Mouse (Mus musculus): ENCODE data around the gene Sgsh. TPM values are rescaled to one million over a fixed set of nuclear protein-coding genes. Genes with fewer than 3 reads are reported as not detected.

Gene Sgsh
- total RNA-seq (2023) = 8.4 and 9.8 TPM in 2 replicates

DNA sequence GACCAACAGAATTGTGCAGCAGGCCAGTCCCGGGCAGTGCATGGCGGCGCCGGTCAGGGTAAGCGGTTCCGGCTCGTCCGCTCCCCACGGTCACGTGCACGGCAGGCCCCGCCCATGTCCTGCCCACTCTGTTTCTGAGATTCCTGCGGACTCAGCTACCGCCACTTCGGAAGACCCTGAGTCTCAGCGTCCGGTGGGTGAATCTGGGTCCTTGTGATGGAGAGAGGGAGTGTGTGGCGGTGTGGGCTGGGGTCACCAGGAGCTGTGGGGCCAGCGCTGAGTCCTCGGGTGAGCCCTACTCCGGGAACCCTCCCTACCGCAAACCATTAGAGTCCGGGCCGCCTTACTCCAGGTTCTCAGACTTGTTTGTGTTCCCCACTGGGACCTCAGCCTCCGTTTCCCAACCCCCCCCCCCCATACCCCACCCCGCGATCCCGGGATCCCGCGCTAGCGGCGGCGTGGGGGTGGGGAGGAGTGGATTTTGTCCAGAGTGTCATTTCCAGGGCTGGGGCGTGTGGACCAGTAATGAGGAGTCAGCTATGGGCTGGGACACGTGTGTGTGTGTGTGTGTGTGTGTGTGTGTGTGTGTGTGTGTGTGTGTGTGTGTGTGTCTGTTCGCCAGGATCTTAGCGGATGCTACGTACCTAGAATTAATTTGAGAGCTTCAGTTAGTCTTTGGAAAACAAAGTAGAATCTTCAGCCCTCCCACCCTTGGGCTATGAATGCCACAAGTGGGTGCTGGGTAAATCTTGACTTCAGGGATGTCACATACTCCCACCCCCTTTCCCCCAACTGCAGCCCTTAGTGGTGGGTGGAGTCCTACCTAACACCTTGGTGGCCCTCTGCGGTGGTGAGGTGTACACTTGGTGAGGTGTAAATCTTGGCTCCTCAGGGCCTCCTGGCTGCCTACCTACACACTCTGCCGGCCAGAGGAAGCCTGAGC, at the start of gene Sgsh, which contains the start of gene Slc26a11:
TSS of gene Sgsh (minus strand) at position 94 of the 943 bp plus-strand sequence.
TSS of gene Slc26a11 (plus strand) at position 115 of the 943 bp plus-strand sequence.

DNA sequence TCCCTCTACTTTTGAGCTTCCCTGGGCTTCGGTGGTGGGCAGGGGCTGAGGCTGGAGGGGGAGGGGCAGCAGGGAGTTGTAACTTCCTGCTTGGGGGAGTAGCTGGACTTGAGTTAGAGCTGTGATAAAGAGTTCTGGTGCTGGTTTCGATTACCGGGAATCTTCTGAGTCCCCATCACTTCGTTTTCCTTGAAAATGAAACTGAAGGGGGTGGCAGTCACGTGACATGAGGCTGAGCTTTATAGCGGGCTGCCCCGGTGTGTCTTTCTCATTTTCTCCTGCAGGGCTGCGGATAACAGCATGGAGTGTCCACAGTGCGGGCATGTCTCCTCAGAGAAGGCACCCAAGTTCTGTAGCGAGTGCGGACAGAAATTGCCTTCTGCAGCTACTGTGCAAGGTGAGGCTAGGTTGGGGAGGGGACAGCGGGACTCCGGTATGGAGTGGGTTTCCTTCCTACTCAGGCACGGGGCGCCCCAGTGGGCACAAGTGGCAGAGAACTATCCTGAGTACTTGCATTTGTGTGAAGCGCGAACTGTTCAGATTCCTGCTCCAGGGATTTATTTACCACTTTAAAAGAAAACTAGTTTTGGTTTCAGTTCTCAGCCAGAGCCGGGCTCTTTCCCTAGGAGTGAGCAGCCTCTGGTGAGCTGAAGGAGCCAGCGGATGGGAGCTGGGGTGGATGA, 37.6 kb upstream of the Sgsh start, which contains the start of gene Rnf213:
TSS of gene Rnf213 (plus strand) at position 301 of the 683 bp plus-strand sequence.

DNA sequence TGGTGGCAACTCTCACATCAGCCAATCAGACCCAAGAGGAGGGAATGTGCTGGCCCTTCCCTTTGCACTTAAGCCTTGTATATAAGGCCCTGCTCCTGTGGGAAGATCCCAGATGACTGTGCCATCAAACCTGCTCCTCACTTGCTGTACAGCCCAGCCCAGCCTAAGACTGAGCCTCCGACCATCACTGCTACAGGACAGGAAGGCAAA, 47.8 kb downstream of the Sgsh start, which contains the start of gene Card14:
TSS of gene Card14 (plus strand) at position 111 of the 210 bp plus-strand sequence.

DNA sequence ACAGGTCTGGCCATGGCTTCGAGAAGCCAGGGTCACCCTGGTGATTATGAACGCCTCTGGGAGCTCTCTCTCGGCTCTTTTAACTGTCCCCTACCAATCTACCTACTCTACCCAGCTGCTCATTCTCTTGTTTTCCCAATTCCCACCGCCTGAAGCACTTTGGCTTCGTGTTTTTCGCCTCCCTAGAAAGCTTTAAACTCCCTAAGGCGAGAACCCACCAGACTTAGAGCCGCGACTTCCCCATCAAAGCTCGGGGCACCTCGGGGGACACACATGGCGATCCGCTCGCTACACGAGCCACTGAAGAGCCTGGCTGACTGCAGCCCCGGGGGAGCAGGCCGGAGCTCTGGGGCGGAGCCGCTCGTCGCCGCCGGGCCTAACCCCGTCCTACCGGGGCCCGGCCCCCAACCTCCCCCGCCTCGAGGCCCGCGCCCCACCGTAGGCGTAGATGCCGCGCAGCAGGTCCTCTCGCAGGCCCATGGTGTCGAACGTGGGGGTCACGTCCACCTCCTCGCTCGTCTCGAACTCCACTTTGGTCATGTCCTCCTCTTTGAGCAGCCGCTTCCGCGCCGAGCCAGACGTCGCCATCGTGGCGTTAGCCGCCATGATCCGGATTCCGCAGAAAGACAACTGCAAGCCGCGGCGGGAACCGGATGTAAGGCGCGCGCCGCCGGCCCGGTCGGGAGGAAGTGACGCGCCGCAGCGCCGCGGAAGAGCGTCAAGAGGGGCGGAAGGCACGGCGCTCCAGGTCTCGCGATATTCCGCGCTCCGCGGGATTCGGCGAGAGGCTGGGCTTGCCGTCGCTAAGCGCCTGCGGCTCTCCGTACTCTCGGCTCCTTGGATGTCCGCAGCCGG, 55.7 kb downstream of the Sgsh start, which contains the start of gene Eif4a3:
TSS of gene Eif4a3 (minus strand) at position 699 of the 855 bp plus-strand sequence.

Other genes with a start within 250 kb of the Sgsh start
- 0.45 and 0.63 TPM in 2 replicates for gene Tbc1d16, start 127.0 kb downstream of the Sgsh start, total RNA-seq (2023)
- 0.18 and 0.28 TPM in 2 replicates for gene Ccdc40, start 127.0 kb downstream of the Sgsh start, total RNA-seq (2023)
- 37.8 and 44.8 TPM in 2 replicates for gene Gaa, start 87.6 kb downstream of the Sgsh start, total RNA-seq (2023)
- 154 and 178 TPM in 2 replicates for gene Eif4a3, start 55.4 kb downstream of the Sgsh start, total RNA-seq (2023)
- gene Card14, start 47.8 kb downstream of the Sgsh start, total RNA-seq (2023) = not detected in 2 replicates
- gene Slc26a11, start within 50 bp of the Sgsh start, total RNA-seq (2023) = 14.5 and 17.4 TPM in 2 replicates
- 47.8 and 49.2 TPM in 2 replicates for gene Rnf213, start 37.6 kb upstream of the Sgsh start, total RNA-seq (2023)
- gene Endov, start 135.8 kb upstream of the Sgsh start, total RNA-seq (2023) = 6.7 and 10.7 TPM in 2 replicates
- not detected in 2 replicates for gene Nptx1, start 192.2 kb upstream of the Sgsh start, total RNA-seq (2023)
- gene Rptor, start 247.4 kb upstream of the Sgsh start, total RNA-seq (2023) = 19.7 and 28.7 TPM in 2 replicates

All from neutrophil, adult 65 days (primary cell).